Mouse (Mus musculus): ENCODE results near the gene Elmod3. TPM values are rescaled to one million over a fixed set of nuclear protein-coding genes. Genes with fewer than 3 reads are reported as not detected.
A peak's percentile ranks its signal among the peaks of the same experiment; 100 is the strongest.

The Elmod3 gene
- polyA plus RNA-seq (2015; fragmentation: Nextera tagmentation; extraction: Ambion mirVana): 15.6 and 15.8 TPM in 2 replicates

DNA sequence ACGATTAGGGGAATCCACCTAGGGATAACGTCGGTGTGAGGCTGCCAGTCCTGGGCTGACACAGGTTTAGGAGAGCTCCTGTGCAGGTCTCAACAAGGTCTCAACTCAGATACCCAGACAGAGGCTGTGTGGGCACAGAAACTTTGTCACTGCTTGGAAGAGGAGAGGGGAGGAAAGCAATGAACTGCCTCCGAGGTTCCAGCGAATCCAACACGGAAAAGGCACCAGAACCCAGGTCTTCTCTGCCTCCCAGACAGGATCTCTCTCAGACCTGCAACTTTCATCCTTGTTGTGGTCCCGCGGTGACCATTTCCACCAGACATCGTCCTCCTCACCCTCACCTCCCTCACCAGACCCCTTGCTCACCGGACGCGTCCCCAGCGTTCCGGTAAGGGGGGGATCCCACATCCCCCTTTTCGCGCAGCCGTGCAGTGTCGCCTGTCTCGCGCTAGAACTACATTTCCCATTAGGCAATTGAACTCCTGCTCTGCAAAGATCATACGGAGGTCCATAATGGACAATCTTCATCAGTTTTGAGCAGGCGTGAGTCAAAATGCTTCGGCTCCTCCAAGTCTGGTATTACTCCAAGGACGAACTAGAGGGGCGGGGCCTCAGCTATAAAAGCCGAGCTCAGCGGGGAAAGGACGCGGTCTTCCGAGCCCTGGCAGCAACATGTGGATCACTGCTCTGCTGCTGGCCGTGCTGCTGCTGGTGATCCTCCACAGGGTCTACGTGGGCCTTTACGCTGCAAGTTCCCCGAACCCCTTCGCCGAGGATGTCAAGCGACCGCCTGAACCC, at the start of gene Elmod3, which contains the start of gene Retsat:
Gene Elmod3 (minus strand): TSS at position 458 of the 798 bp plus-strand sequence.
Gene Retsat (plus strand): TSS at position 520 of the 798 bp plus-strand sequence.
- H3K4me3 ChIP-seq (ENCODE audit: low read length): peak within 1 kb of the TSS; percentile 79
- peak within 1 kb of the TSS; percentile 79 for H3K27ac ChIP-seq (ENCODE audit: low read length)
- no peaks in the 10 kb centered on the region for H3K27me3 ChIP-seq (replicated peaks; ENCODE audit: control insufficient read depth, insufficient read depth, low read length)
- H3K4me1 ChIP-seq (ENCODE audit: control insufficient read depth, insufficient read depth, low read length): peaks cover 21% of the 10 kb centered on the region
- no peaks in the 10 kb centered on the region for H3K9me3 ChIP-seq (ENCODE audit: control insufficient read depth, low read length)
- H3K36me3 ChIP-seq (ENCODE audit: control insufficient read depth, insufficient read depth, low read length): no peaks in the 10 kb centered on the region
- H3K9ac ChIP-seq (ENCODE audit: low read depth, low read length): peak within 1 kb of the TSS; percentile 80
- H3K4me2 ChIP-seq (ENCODE audit: low read depth, low read length): peak within 1 kb of the TSS; percentile 86
- WGBS: under 1% methylated on average over 38 of the region's 38 CpGs
- ATAC-seq: peak; percentile 92

DNA sequence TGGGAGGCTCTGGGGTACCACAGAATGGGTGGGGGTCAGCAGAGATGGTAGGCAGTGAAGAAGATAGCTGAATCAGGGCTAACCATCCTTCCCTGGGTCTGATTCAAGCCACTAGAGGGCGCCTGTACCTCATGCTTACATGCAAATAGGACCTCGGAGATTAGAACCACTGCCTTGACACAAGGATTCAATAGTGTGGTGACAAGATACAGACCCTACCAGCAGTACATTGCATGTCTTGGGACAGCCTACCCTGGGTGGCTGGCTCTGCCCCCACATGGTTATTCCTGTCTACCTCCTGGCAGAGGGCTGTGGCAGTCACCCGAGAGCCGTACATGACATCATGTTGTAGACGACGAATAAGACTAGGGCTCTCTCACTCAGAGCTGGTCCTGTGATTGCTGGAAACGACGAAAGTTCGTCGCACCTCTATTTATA, 49.2 kb upstream of the Elmod3 start:
- peaks cover 7% of the 10 kb centered on the region for H3K4me1 ChIP-seq (ENCODE audit: control insufficient read depth, insufficient read depth, low read length)
- WGBS: 51% methylated on average over 10 of the region's 10 CpGs
- no peaks in the 10 kb centered on the region for H3K36me3 ChIP-seq (ENCODE audit: control insufficient read depth, insufficient read depth, low read length)
- peak; percentile 36 for ATAC-seq
- H3K4me2 ChIP-seq (ENCODE audit: low read depth, low read length): no peak overlapping the region
- no peaks in the 10 kb centered on the region for H3K9me3 ChIP-seq (ENCODE audit: control insufficient read depth, low read length)
- no peak overlapping the region for H3K27ac ChIP-seq (ENCODE audit: low read length)
- no peak overlapping the region for H3K4me3 ChIP-seq (ENCODE audit: low read length)
- no peak overlapping the region for H3K9ac ChIP-seq (ENCODE audit: low read depth, low read length)
- H3K27me3 ChIP-seq (replicated peaks; ENCODE audit: control insufficient read depth, insufficient read depth, low read length): no peaks in the 10 kb centered on the region

DNA sequence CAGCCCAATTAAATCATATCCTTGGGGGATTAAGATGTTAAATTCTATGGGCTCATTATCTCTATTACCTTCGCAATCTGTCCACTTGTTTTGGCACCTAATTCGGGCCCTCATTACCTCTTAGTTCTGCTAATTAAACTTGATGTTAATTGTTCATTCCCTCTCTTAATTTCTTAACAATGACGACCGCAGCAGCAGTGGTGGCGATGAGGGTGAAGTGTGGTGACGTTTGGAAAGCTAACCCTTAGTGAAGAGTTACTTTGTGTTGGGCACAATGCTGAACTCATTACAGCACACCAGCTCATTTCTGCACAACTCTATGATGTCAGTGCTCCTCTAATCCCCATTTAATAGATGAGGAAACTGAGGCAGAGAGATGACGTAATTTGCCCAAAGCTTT, 47.2 kb upstream of the Elmod3 start:
- Histone ChIP-seq H3K4me2 (ENCODE audit: low read depth, low read length) (no peak overlapping the region), H3K4me1 (ENCODE audit: control insufficient read depth, insufficient read depth, low read length) (no peaks in the 10 kb centered on the region), H3K27ac (ENCODE audit: low read length) (no peak overlapping the region), H3K9me3 (ENCODE audit: control insufficient read depth, low read length) (no peaks in the 10 kb centered on the region), H3K27me3 (replicated peaks; ENCODE audit: control insufficient read depth, insufficient read depth, low read length) (no peaks in the 10 kb centered on the region), H3K9ac (ENCODE audit: low read depth, low read length) (no peak overlapping the region), H3K36me3 (ENCODE audit: control insufficient read depth, insufficient read depth, low read length) (no peaks in the 10 kb centered on the region), H3K4me3 (ENCODE audit: low read length) (no peak overlapping the region)
- ATAC-seq: no peak
- WGBS: 91% methylated on average over 7 of the region's 7 CpGs

DNA sequence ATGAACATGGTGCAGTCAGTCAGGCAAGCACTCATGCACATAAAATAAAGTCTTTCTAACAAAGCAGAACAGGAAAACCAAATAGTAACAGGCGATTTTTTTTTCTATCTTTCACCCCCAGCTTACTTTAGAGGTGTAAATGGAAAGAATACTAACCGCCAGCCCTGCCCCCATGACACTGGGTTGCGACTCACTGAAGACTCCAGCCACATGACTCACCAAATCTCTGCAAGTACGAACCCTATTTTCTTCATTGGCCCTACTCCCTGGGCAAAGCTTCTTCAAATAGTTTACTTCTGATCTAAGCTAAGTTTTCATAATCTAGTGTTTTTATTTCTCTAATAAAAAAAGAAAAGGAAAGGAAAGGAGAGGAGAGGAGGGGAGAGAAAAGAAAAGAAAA, 46.4 kb upstream of the Elmod3 start:
- H3K9ac ChIP-seq (ENCODE audit: low read depth, low read length): no peak overlapping the region
- H3K4me1 ChIP-seq (ENCODE audit: control insufficient read depth, insufficient read depth, low read length): no peaks in the 10 kb centered on the region
- no peak overlapping the region for H3K27ac ChIP-seq (ENCODE audit: low read length)
- ATAC-seq: no peak
- no peaks in the 10 kb centered on the region for H3K36me3 ChIP-seq (ENCODE audit: control insufficient read depth, insufficient read depth, low read length)
- no peak overlapping the region for H3K4me2 ChIP-seq (ENCODE audit: low read depth, low read length)
- WGBS: 78% methylated on average over 4 of the region's 4 CpGs
- H3K4me3 ChIP-seq (ENCODE audit: low read length): no peak overlapping the region
- no peaks in the 10 kb centered on the region for H3K9me3 ChIP-seq (ENCODE audit: control insufficient read depth, low read length)
- H3K27me3 ChIP-seq (replicated peaks; ENCODE audit: control insufficient read depth, insufficient read depth, low read length): no peaks in the 10 kb centered on the region

DNA sequence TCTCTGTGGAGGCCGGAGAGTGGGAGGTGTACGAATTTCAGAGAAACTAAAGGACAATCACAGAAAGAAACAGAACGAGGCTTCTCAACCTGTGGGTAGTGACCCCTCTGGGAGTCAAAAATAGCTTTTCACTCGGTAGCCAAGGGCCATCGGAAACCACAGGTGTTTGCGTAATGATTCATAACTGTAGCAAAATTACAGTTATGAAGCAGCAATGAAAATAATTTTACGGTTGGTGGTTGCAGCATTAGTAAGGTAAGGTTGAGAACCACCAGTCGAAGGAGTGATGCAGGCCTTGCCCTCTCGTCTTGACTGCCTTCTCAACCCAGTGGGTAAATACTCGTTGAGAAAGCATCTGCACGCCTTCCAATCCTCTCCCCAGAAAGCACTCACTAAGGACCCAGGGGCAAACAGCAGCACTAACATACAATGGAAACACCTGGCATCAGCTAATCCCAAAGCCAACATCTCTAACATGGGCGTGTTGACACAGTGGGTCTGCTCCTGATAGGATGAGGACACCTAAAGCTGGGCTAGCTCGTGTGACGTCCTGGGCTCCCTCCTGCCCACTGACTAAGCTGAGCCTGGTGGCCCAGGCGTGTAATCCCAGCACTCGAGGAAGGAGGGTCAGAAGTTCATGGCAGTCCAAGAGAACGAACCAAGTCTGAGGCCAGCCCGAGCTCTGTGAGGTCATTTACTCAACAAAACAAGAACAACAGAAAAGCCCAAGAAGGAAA, 43.2 kb upstream of the Elmod3 start:
- Histone ChIP-seq H3K9me3 (ENCODE audit: control insufficient read depth, low read length) (no peaks in the 10 kb centered on the region), H3K27ac (ENCODE audit: low read length) (no peak overlapping the region), H3K4me2 (ENCODE audit: low read depth, low read length) (no peak overlapping the region), H3K27me3 (replicated peaks; ENCODE audit: control insufficient read depth, insufficient read depth, low read length) (no peaks in the 10 kb centered on the region), H3K9ac (ENCODE audit: low read depth, low read length) (no peak overlapping the region), H3K36me3 (ENCODE audit: control insufficient read depth, insufficient read depth, low read length) (no peaks in the 10 kb centered on the region), H3K4me1 (ENCODE audit: control insufficient read depth, insufficient read depth, low read length) (peaks cover 3% of the 10 kb centered on the region), H3K4me3 (ENCODE audit: low read length) (no peak overlapping the region)
- peak; percentile 52 for ATAC-seq
- WGBS: 67% methylated on average over 18 of the region's 18 CpGs

DNA sequence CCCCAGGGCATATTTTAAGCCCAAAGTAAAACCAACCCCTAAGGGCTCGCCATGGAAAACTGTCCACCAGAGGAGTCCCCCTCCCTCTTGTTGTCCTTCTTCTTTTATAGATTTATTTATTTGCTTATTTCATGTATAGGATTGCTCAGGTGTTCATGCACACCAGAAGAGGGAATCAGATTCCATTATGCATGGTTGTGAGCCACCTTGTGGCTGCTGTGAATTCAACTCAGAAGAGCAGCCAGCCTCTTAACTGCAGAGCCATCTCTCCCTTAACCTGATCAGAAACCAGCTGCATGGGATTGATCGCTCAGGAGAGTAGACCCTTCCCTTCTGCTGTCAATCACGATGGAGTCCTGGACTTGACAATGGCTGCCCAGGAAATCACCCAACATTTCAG, 38.7 kb upstream of the Elmod3 start:
- H3K4me1 ChIP-seq (ENCODE audit: control insufficient read depth, insufficient read depth, low read length): peaks cover 9% of the 10 kb centered on the region
- no peak overlapping the region for H3K4me3 ChIP-seq (ENCODE audit: low read length)
- 80% methylated on average over 3 of the region's 3 CpGs for WGBS
- no peak overlapping the region for H3K27ac ChIP-seq (ENCODE audit: low read length)
- H3K27me3 ChIP-seq (replicated peaks; ENCODE audit: control insufficient read depth, insufficient read depth, low read length): no peaks in the 10 kb centered on the region
- H3K4me2 ChIP-seq (ENCODE audit: low read depth, low read length): no peak overlapping the region
- H3K9ac ChIP-seq (ENCODE audit: low read depth, low read length): no peak overlapping the region
- no peaks in the 10 kb centered on the region for H3K9me3 ChIP-seq (ENCODE audit: control insufficient read depth, low read length)
- H3K36me3 ChIP-seq (ENCODE audit: control insufficient read depth, insufficient read depth, low read length): no peaks in the 10 kb centered on the region
- no peak for ATAC-seq

DNA sequence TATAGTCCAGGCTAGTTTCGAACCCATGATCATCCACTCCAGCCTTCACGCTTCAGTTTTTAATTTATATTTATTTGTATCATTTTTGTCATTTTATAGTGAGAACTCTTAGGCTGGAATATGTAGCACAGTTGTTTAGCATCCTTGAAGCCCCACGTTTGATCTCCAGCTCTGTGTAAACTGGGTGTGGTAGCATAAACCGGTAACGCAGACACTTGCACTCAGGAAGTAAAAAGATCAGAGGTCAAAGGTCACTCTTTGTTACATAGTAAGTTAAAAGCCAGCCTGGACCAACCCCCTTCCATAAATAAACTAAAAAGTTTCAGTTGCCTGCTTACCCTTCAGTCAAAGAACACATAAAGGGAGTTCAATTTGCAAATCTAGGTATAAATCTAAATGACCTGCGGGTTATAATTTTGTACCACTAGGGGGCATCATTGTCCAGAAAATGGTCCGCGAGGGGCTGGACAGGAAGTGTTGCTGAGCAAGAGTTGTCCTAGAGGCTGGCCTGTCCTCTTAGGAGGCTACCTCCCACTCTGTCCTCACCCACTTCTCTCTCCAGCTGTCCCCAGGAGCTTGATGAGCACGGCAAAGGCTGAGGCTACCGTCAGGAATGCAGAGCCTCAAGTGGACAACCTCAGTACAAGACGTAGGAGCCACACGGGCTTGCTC, 37.7 kb upstream of the Elmod3 start:
- Histone ChIP-seq H3K4me1 (ENCODE audit: control insufficient read depth, insufficient read depth, low read length) (peaks cover 9% of the 10 kb centered on the region), H3K9ac (ENCODE audit: low read depth, low read length) (no peak overlapping the region), H3K4me2 (ENCODE audit: low read depth, low read length) (no peak overlapping the region), H3K27me3 (replicated peaks; ENCODE audit: control insufficient read depth, insufficient read depth, low read length) (no peaks in the 10 kb centered on the region), H3K27ac (ENCODE audit: low read length) (no peak overlapping the region), H3K4me3 (ENCODE audit: low read length) (no peak overlapping the region), H3K9me3 (ENCODE audit: control insufficient read depth, low read length) (no peaks in the 10 kb centered on the region), H3K36me3 (ENCODE audit: control insufficient read depth, insufficient read depth, low read length) (no peaks in the 10 kb centered on the region)
- peak; percentile 69 for ATAC-seq
- WGBS: 40% methylated on average over 12 of the region's 12 CpGs

DNA sequence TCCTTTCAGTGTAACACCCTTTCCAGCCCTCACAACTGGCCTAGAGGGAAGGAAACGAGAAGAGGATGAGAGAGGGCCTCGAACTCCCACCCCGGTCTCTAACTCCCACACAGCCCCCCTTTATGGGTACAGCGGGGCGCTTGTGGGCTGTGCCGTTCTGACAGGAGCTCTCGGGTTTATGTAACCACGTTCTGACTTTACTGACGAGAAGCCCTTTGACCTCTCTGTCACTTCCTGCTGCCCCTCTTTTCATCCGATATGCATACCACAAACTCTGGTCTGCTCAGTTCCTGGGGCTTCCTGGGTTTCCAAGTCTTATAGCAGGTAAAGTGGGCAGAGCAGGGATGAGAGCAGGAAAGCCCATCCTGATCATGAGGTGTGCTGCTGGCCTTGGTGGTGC, 36.1 kb upstream of the Elmod3 start:
- H3K4me2 ChIP-seq (ENCODE audit: low read depth, low read length): no peak overlapping the region
- 66% methylated on average over 10 of the region's 10 CpGs for WGBS
- H3K27me3 ChIP-seq (replicated peaks; ENCODE audit: control insufficient read depth, insufficient read depth, low read length): no peaks in the 10 kb centered on the region
- H3K36me3 ChIP-seq (ENCODE audit: control insufficient read depth, insufficient read depth, low read length): no peaks in the 10 kb centered on the region
- H3K27ac ChIP-seq (ENCODE audit: low read length): no peak overlapping the region
- no peak overlapping the region for H3K4me3 ChIP-seq (ENCODE audit: low read length)
- peaks cover 9% of the 10 kb centered on the region for H3K4me1 ChIP-seq (ENCODE audit: control insufficient read depth, insufficient read depth, low read length)
- H3K9me3 ChIP-seq (ENCODE audit: control insufficient read depth, low read length): no peaks in the 10 kb centered on the region
- no peak for ATAC-seq
- H3K9ac ChIP-seq (ENCODE audit: low read depth, low read length): no peak overlapping the region

DNA sequence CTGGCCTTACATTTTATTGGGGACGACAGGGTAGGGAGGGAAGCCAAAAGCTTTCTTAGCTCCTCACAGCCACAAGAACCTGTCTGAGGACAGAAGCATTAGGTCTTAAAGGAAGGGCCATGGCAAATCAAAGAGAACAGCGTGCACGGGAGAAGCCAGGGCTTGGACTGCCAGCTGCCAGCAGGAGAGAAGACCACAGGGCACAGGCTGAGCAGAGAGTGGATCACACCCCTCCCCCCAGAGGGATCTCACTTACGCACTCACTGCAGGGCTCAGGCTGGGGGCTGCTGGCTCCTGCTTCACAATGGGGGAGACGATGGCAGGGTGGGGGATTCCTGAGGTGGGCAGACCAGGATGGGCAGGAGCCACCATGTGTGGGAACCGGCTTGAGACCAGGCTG, 33.5 kb upstream of the Elmod3 start:
- Histone ChIP-seq H3K36me3 (ENCODE audit: control insufficient read depth, insufficient read depth, low read length) (no peaks in the 10 kb centered on the region), H3K9me3 (ENCODE audit: control insufficient read depth, low read length) (no peaks in the 10 kb centered on the region)
- WGBS: 77% methylated on average over 6 of the region's 6 CpGs

More for the DNA sequence above, 33.5 kb upstream of the Elmod3 start:
- ATAC-seq: no peak
- no peak overlapping the region for H3K27ac ChIP-seq (ENCODE audit: low read length)
- no peak overlapping the region for H3K4me3 ChIP-seq (ENCODE audit: low read length)
- H3K4me2 ChIP-seq (ENCODE audit: low read depth, low read length): no peak overlapping the region
- H3K9ac ChIP-seq (ENCODE audit: low read depth, low read length): no peak overlapping the region
- peaks cover 9% of the 10 kb centered on the region for H3K4me1 ChIP-seq (ENCODE audit: control insufficient read depth, insufficient read depth, low read length)
- no peaks in the 10 kb centered on the region for H3K27me3 ChIP-seq (replicated peaks; ENCODE audit: control insufficient read depth, insufficient read depth, low read length)
